Mouse (Mus musculus): Measurements from ENCODE around the gene Fhit. TPM values are rescaled to one million over a fixed set of nuclear protein-coding genes. Genes with fewer than 3 reads are reported as not detected.

Gene Fhit
- polyA plus RNA-seq, 1 experiment from 2014 or later, result 6.9 TPM

DNA sequence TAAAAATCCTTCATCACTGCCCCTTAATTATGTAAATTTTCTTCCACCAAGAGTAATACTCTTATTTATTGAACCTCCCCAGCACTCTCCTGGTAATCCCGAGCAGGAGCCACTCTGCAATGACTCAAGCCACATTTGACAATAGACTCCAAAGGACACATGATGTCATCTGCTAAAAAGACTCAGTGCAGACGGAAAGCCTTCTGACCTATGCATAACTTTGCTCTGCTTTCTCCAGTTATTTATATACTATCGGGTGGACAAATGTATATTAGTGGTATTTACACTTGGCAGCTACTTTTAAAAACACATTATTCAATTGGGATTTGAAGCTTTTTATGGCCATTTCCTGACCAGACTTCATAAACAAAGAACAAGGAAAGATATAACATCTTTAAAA is 304.2 kb downstream of the Fhit start:
- no peaks in the 10 kb centered on the region for H3K36me3 ChIP-seq (ENCODE audit: control insufficient read depth, insufficient read depth, low read length)
- 70% methylated on average over 3 of the region's 3 CpGs for WGBS
- no peak overlapping the region for H3K4me3 ChIP-seq (ENCODE audit: low read depth, low read length)
- H3K27me3 ChIP-seq (ENCODE audit: control insufficient read depth, insufficient read depth, low read length), result no peaks in the 10 kb centered on the region
- H3K4me1 ChIP-seq (ENCODE audit: control insufficient read depth, insufficient read depth, low read length), result no peaks in the 10 kb centered on the region
- H3K9me3 ChIP-seq (ENCODE audit: control insufficient read depth, low read length), result no peaks in the 10 kb centered on the region
- no peak overlapping the region for H3K27ac ChIP-seq (ENCODE audit: low read depth, low read length)
- H3K9ac ChIP-seq (replicated peaks; ENCODE audit: low read depth, low read length), result no peak overlapping the region
- no peak overlapping the region for H3K4me2 ChIP-seq (ENCODE audit: low read depth, low read length)
- ATAC-seq (ENCODE audit: low read depth), result no peak

DNA sequence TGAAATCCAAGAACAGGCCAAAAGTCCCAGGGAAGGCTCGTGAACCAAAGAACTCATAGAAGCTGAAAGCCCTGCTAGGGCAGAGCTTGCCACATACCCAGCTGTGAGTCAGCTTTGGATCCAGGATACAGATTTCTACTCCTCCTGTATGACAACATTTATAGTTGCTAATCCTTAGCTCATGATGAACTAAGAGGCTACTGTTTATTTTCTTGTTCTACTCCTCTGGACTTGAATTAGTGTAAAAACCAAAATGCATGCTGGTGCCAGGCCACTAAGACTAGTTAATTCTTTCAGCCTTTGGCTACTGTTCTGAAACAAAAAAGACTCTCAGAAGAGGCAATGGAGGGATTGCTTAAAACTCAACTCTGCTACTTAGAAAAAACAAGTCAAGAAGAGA is 309.9 kb downstream of the Fhit start:
- no peak overlapping the region for H3K4me3 ChIP-seq (ENCODE audit: low read depth, low read length)
- no peaks in the 10 kb centered on the region for H3K36me3 ChIP-seq (ENCODE audit: control insufficient read depth, insufficient read depth, low read length)
- no peak overlapping the region for H3K9ac ChIP-seq (replicated peaks; ENCODE audit: low read depth, low read length)
- no peak overlapping the region for H3K4me2 ChIP-seq (ENCODE audit: low read depth, low read length)
- no peaks in the 10 kb centered on the region for H3K4me1 ChIP-seq (ENCODE audit: control insufficient read depth, insufficient read depth, low read length)
- H3K27me3 ChIP-seq (ENCODE audit: control insufficient read depth, insufficient read depth, low read length), result no peaks in the 10 kb centered on the region
- ATAC-seq (ENCODE audit: low read depth), result no peak
- H3K9me3 ChIP-seq (ENCODE audit: control insufficient read depth, low read length), result no peaks in the 10 kb centered on the region
- WGBS, result 82% methylated on average over 1 of the region's 1 CpGs
- no peak overlapping the region for H3K27ac ChIP-seq (ENCODE audit: low read depth, low read length)

DNA sequence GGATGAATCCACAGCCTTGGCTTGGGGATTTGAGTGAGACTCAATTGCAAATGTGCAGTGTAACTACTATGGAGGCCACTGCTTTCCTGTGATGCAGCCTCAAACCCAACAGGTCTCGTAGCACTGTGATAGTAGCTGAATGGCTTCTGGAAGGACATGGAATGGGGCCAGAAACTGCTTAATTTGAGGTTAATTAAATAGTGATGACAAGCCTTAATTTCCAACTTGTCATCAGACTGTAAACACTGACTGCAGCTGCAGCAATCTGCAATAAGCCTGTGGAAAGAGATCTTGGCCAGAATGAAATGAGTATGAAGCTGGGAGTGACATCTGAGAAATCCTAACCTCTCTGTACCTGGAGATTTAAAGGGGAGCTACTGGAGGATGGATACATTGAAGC is 325.8 kb downstream of the Fhit start:
- no peak overlapping the region for H3K27ac ChIP-seq (ENCODE audit: low read depth, low read length)
- H3K9ac ChIP-seq (replicated peaks; ENCODE audit: low read depth, low read length), result no peak overlapping the region
- H3K4me1 ChIP-seq (ENCODE audit: control insufficient read depth, insufficient read depth, low read length), result no peaks in the 10 kb centered on the region
- WGBS, result 73% methylated on average over 1 of the region's 1 CpGs
- no peaks in the 10 kb centered on the region for H3K36me3 ChIP-seq (ENCODE audit: control insufficient read depth, insufficient read depth, low read length)
- no peak overlapping the region for H3K4me3 ChIP-seq (ENCODE audit: low read depth, low read length)
- H3K9me3 ChIP-seq (ENCODE audit: control insufficient read depth, low read length), result no peaks in the 10 kb centered on the region
- no peak overlapping the region for H3K4me2 ChIP-seq (ENCODE audit: low read depth, low read length)
- no peak for ATAC-seq (ENCODE audit: low read depth)
- H3K27me3 ChIP-seq (ENCODE audit: control insufficient read depth, insufficient read depth, low read length), result no peaks in the 10 kb centered on the region

GRCm38 (mm10) chr14:10824819-10825218 is 337.0 kb downstream of the Fhit start:
- ATAC-seq (ENCODE audit: low read depth), result no peak
- Histone ChIP-seq H3K9me3 (ENCODE audit: control insufficient read depth, low read length) (no peaks in the 10 kb centered on the region), H3K27me3 (ENCODE audit: control insufficient read depth, insufficient read depth, low read length) (no peaks in the 10 kb centered on the region), H3K36me3 (ENCODE audit: control insufficient read depth, insufficient read depth, low read length) (no peaks in the 10 kb centered on the region), H3K9ac (replicated peaks; ENCODE audit: low read depth, low read length) (no peak overlapping the region), H3K4me2 (ENCODE audit: low read depth, low read length) (no peak overlapping the region), H3K27ac (ENCODE audit: low read depth, low read length) (no peak overlapping the region), H3K4me3 (ENCODE audit: low read depth, low read length) (no peak overlapping the region), H3K4me1 (ENCODE audit: control insufficient read depth, insufficient read depth, low read length) (no peaks in the 10 kb centered on the region)
- WGBS, result 56% methylated on average over 4 of the region's 4 CpGs

DNA sequence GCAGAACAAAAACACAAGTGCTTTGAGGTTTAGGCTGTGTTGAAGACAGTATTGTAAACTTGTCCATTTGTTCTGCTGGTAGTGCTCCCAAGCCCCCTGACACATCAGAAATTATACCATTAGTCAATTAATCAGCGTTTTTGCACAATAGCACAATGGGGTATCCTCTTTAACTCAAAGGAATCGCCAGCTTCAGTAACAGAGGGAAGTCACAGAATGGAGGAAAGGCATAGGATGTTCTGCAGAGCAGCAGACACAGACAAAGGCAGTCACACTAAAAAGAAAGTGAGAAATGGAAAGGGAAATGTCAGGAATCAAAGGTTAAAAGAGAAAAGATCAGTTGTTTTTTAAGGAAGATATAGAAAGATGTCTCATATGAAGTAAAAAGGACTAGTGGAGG is 348.3 kb downstream of the Fhit start:
- no peaks in the 10 kb centered on the region for H3K36me3 ChIP-seq (ENCODE audit: control insufficient read depth, insufficient read depth, low read length)
- no peak for ATAC-seq (ENCODE audit: low read depth)
- no peak overlapping the region for H3K4me2 ChIP-seq (ENCODE audit: low read depth, low read length)
- no peak overlapping the region for H3K9ac ChIP-seq (replicated peaks; ENCODE audit: low read depth, low read length)
- 2% methylated on average over 2 of the region's 2 CpGs for WGBS
- no peak overlapping the region for H3K27ac ChIP-seq (ENCODE audit: low read depth, low read length)
- no peaks in the 10 kb centered on the region for H3K4me1 ChIP-seq (ENCODE audit: control insufficient read depth, insufficient read depth, low read length)
- H3K27me3 ChIP-seq (ENCODE audit: control insufficient read depth, insufficient read depth, low read length), result no peaks in the 10 kb centered on the region
- H3K4me3 ChIP-seq (ENCODE audit: low read depth, low read length), result no peak overlapping the region
- H3K9me3 ChIP-seq (ENCODE audit: control insufficient read depth, low read length), result no peaks in the 10 kb centered on the region

DNA sequence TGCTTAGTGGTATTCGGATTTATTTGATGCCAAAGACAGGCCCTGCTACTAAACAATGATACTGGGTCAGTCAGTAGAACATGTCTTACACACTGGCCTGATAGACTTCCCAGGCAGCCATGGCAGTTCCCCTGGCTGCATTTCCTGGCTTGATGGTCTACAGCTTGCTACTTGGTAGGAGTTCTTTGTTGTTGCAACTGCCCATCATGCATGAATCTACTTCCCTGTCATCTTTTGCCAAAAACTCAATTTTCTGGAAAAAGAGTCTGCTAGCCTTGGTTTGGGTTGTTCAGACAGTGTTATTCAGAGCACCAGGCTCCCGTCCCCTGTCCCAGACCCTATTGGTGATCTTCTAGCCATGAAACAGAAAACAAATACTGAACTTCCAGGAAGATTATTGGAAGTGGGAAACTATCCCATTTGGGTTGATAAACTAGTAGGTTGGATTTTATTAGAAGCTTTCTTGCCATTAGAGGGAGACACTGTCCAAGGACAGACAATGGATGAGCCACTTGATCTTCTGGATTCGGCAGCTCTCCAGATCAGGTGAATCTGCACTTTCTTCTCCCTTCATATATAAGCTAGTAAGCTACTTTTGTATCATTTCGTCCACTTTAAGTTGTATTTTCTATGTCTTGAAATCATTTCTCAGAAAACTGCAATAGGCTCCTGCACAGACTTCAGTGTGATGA is 363.2 kb downstream of the Fhit start:
- H3K27me3 ChIP-seq (ENCODE audit: control insufficient read depth, insufficient read depth, low read length), result no peaks in the 10 kb centered on the region
- no peaks in the 10 kb centered on the region for H3K36me3 ChIP-seq (ENCODE audit: control insufficient read depth, insufficient read depth, low read length)
- H3K4me3 ChIP-seq (ENCODE audit: low read depth, low read length), result no peak overlapping the region
- no peak overlapping the region for H3K4me2 ChIP-seq (ENCODE audit: low read depth, low read length)
- no peak for ATAC-seq (ENCODE audit: low read depth)
- H3K4me1 ChIP-seq (ENCODE audit: control insufficient read depth, insufficient read depth, low read length), result no peaks in the 10 kb centered on the region
- no peak overlapping the region for H3K9ac ChIP-seq (replicated peaks; ENCODE audit: low read depth, low read length)
- 85% methylated on average over 4 of the region's 4 CpGs for WGBS
- H3K9me3 ChIP-seq (ENCODE audit: control insufficient read depth, low read length), result no peaks in the 10 kb centered on the region
- H3K27ac ChIP-seq (ENCODE audit: low read depth, low read length), result no peak overlapping the region

DNA sequence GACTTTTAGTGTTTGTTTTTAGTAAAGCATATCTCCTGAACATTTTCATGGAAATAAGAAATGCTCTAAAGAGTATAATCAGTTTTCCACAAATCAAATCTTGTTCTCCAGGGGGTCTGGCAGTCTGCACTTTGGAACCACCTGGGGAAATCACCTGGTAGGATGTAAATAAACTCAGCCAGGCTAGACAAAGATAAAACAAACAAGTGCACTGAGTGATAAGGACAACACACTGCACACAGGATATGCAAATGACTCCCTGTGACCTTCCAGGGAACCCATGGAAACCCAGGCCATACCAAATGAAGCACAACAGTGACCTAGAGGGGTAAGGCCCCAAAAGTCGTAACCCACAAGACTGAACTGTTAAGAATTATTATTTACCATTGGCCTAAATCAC is 364.2 kb downstream of the Fhit start:
- 85% methylated on average over 1 of the region's 1 CpGs for WGBS
- Histone ChIP-seq H3K27me3 (ENCODE audit: control insufficient read depth, insufficient read depth, low read length) (no peaks in the 10 kb centered on the region), H3K36me3 (ENCODE audit: control insufficient read depth, insufficient read depth, low read length) (no peaks in the 10 kb centered on the region), H3K9me3 (ENCODE audit: control insufficient read depth, low read length) (no peaks in the 10 kb centered on the region), H3K4me3 (ENCODE audit: low read depth, low read length) (no peak overlapping the region), H3K4me2 (ENCODE audit: low read depth, low read length) (no peak overlapping the region), H3K4me1 (ENCODE audit: control insufficient read depth, insufficient read depth, low read length) (no peaks in the 10 kb centered on the region), H3K27ac (ENCODE audit: low read depth, low read length) (no peak overlapping the region), H3K9ac (replicated peaks; ENCODE audit: low read depth, low read length) (no peak overlapping the region)
- no peak for ATAC-seq (ENCODE audit: low read depth)

DNA sequence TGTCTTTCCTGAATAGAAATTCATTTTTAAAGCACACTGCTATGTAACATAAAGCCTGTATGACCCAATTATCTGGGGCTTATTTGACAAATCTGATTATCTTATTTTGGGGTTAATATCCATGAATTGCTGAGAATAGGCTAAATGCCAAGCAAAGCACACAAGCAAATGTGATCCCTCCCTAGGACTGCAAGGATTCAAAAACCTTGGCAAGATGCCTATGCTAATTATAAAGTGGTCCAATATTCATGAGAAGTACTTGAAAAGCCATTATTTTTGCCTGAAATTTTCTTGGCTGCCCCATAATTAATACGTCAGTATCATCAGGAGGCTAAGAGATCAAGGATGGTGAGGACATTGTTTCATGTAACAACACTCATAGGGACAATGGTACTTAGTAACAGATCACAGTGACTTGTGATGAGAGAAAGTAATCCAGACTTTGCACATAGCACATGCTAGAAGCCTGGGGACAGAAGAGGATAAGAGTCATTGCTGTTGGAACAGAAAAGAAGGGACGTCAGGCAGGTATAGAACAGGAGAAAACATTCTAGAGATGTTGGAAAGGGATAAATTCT is 366.2 kb downstream of the Fhit start:
- H3K9ac ChIP-seq (replicated peaks; ENCODE audit: low read depth, low read length), result no peak overlapping the region
- H3K27me3 ChIP-seq (ENCODE audit: control insufficient read depth, insufficient read depth, low read length), result no peaks in the 10 kb centered on the region
- no peak for ATAC-seq (ENCODE audit: low read depth)
- H3K36me3 ChIP-seq (ENCODE audit: control insufficient read depth, insufficient read depth, low read length), result no peaks in the 10 kb centered on the region
- WGBS, result 70% methylated on average over 2 of the region's 2 CpGs
- no peaks in the 10 kb centered on the region for H3K9me3 ChIP-seq (ENCODE audit: control insufficient read depth, low read length)
- H3K4me1 ChIP-seq (ENCODE audit: control insufficient read depth, insufficient read depth, low read length), result no peaks in the 10 kb centered on the region
- H3K4me2 ChIP-seq (ENCODE audit: low read depth, low read length), result no peak overlapping the region
- H3K27ac ChIP-seq (ENCODE audit: low read depth, low read length), result no peak overlapping the region
- H3K4me3 ChIP-seq (ENCODE audit: low read depth, low read length), result no peak overlapping the region

DNA sequence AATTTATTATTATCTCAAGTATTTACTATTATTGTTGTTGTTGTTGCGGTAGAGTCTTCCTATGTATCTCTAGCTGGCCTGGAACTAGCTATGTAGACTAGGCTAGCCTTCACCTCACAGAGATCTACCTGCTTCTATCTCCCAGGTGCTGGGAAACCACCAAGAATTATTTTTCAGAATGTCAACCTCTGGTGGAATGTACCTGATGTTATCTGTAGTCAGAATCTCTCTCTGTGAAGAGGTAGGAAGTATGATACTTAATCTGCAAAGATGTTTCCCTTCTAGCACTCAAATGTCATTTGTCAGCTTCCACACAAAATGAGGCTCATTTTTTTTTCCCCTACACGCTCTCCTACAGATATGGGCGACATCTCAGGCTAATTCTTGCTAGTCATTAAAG is 377.9 kb downstream of the Fhit start:
- WGBS, result 98% methylated on average over 3 of the region's 3 CpGs
- H3K4me3 ChIP-seq (ENCODE audit: low read depth, low read length), result no peak overlapping the region
- H3K9ac ChIP-seq (replicated peaks; ENCODE audit: low read depth, low read length), result no peak overlapping the region
- H3K36me3 ChIP-seq (ENCODE audit: control insufficient read depth, insufficient read depth, low read length), result no peaks in the 10 kb centered on the region
- no peak for ATAC-seq (ENCODE audit: low read depth)
- no peaks in the 10 kb centered on the region for H3K4me1 ChIP-seq (ENCODE audit: control insufficient read depth, insufficient read depth, low read length)
- H3K9me3 ChIP-seq (ENCODE audit: control insufficient read depth, low read length), result no peaks in the 10 kb centered on the region
- H3K4me2 ChIP-seq (ENCODE audit: low read depth, low read length), result no peak overlapping the region
- no peaks in the 10 kb centered on the region for H3K27me3 ChIP-seq (ENCODE audit: control insufficient read depth, insufficient read depth, low read length)
- no peak overlapping the region for H3K27ac ChIP-seq (ENCODE audit: low read depth, low read length)
